9 mouse cellular contexts compared by ENCODE assay signal in the genomic region with DNA sequence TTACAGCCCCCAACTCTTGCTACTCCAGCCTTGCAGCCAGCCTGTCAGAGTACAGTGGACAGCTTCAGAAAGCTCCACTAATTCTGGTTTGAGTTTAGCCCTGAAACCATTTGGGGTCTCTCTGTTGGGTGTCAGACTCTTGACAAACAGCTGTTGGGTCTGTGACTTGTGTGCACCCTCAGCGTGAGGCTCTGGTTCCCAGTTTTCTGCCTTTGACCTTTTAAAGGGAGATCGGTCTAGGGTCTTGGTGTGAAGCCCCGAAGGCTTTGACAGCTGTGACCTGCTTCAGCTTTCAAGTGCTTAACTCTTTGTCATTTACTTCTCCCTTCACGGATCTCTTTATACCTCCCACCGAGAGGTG. TPM values are rescaled to one million over a fixed set of nuclear protein-coding genes. Genes with fewer than 3 reads are reported as not detected.
A peak's percentile ranks its signal among the peaks of the same experiment; 100 is the strongest.
DNase-seq lines count a peak whose midpoint lies in the region; ATAC-seq and TF ChIP-seq lines count a peak whose summit lies in the region.
"Had no signal": no experiment of that assay in that cellular context is flagged by ENCODE, and none has a peak within 500 bp of the region (broad histone marks: within the 10 kb centered on the region; RNA-seq: fewer than 3 reads in every experiment).

No protein-coding gene starts in this region.

- no peak for TF ChIP-seq POLR2A in bone marrow, adult 2 months (IDR thresholded peaks at IDR 0.05; ENCODE audit: borderline replicate concordance, control insufficient read depth, low read depth, low read length)

- H3K9me3 ChIP-seq in heart, embryonic 16.5 days (replicated peaks; ENCODE audit: control insufficient read depth, low read length): no peaks in the 10 kb centered on the region
- H3K9me3 ChIP-seq in hindbrain, embryonic 14.5 days (ENCODE audit: control insufficient read depth, low read length): no peaks in the 10 kb centered on the region
- no peaks in the 10 kb centered on the region for H3K9me3 ChIP-seq in midbrain, embryonic 15.5 days

- H3K36me3 ChIP-seq in heart, embryonic 16.5 days (ENCODE audit: control insufficient read depth, insufficient read depth): peaks cover 26% of the 10 kb centered on the region
- H3K36me3 ChIP-seq in hindbrain, embryonic 14.5 days (replicated peaks; ENCODE audit: control insufficient read depth, insufficient read depth): peaks cover 41% of the 10 kb centered on the region
- H3K36me3 ChIP-seq in midbrain, embryonic 15.5 days (replicated peaks): peaks cover 27% of the 10 kb centered on the region

- no peak for ATAC-seq in heart, embryonic 16.5 days (replicated peaks; ENCODE audit: extremely low read depth, insufficient read depth, low FRiP score)
- ATAC-seq in hindbrain, embryonic 14.5 days (ENCODE audit: low FRiP score): no peak
- no peak for ATAC-seq in midbrain, embryonic 15.5 days (replicated peaks)

- H3K27me3 ChIP-seq in heart, embryonic 16.5 days (ENCODE audit: control insufficient read depth, insufficient read depth, low read length): no peaks in the 10 kb centered on the region
- no peaks in the 10 kb centered on the region for H3K27me3 ChIP-seq in hindbrain, embryonic 14.5 days (ENCODE audit: control insufficient read depth, insufficient read depth, low read length)
- H3K27me3 ChIP-seq in midbrain, embryonic 15.5 days (replicated peaks): no peaks in the 10 kb centered on the region
- H3K27me3 ChIP-seq: Patski had no signal

- intact Hi-C loops in left cerebral cortex, postnatal 10 days (cut with DNase I): no loop called here

- peaks cover 11% of the 10 kb centered on the region for H3K4me1 ChIP-seq in heart, embryonic 16.5 days (ENCODE audit: control insufficient read depth, insufficient read depth, low read length)
- no peaks in the 10 kb centered on the region for H3K4me1 ChIP-seq in bone marrow, adult 2 months (ENCODE audit: control insufficient read depth, insufficient read depth, low read length)
- peaks cover 7% of the 10 kb centered on the region; the same call in 1 of the 2 replicates for H3K4me1 ChIP-seq in hindbrain, embryonic 14.5 days (replicated peaks; ENCODE audit: control insufficient read depth, insufficient read depth, low read length)
- H3K4me1 ChIP-seq in midbrain, embryonic 15.5 days: peaks cover 19% of the 10 kb centered on the region

- H3K27ac ChIP-seq in heart, embryonic 16.5 days (ENCODE audit: low read length): peak overlapping the region; percentile 96
- H3K27ac ChIP-seq in bone marrow, adult 2 months (ENCODE audit: control insufficient read depth, insufficient read depth, low read depth, low read length, poor library complexity): no peak overlapping the region
- peak overlapping the region; percentile 98 for H3K27ac ChIP-seq in hindbrain, embryonic 14.5 days
- peak overlapping the region; percentile 96 for H3K27ac ChIP-seq in midbrain, embryonic 15.5 days

- peak overlapping the region; percentile 73 for H3K4me3 ChIP-seq in heart, embryonic 16.5 days (ENCODE audit: low read length)
- peak overlapping the region; percentile 41 for H3K4me3 ChIP-seq in bone marrow, adult 2 months (replicated peaks; ENCODE audit: control insufficient read depth, low read depth, low read length)
- peak overlapping the region; percentile 89 for H3K4me3 ChIP-seq in hindbrain, embryonic 14.5 days (replicated peaks; ENCODE audit: low read length)
- H3K4me3 ChIP-seq in midbrain, embryonic 15.5 days: peak overlapping the region; percentile 62

- whole genome bisulfite sequencing in heart, embryonic 16.5 days: 6% methylated on average over 5 of the region's 5 CpGs
- 9% methylated on average over 5 of the region's 5 CpGs for whole genome bisulfite sequencing in bone marrow, adult 2 months
- 1% methylated on average over 5 of the region's 5 CpGs for WGBS in hindbrain, embryonic 14.5 days
- 0% methylated on average over 5 of the region's 5 CpGs for WGBS in midbrain, embryonic 15.5 days

- H3K4me2 ChIP-seq in heart, embryonic 16.5 days (ENCODE audit: low read depth, low read length): peak overlapping the region; percentile 84
- H3K4me2 ChIP-seq in hindbrain, embryonic 14.5 days (replicated peaks): peak overlapping the region; percentile 76
- peak overlapping the region; percentile 78 for H3K4me2 ChIP-seq in midbrain, embryonic 15.5 days

- TF ChIP-seq CTCF in bone marrow, adult 2 months (IDR thresholded peaks at IDR 0.05; ENCODE audit: control insufficient read depth, insufficient read depth, low read length): no peak

- DNase-seq in heart, adult 8-10 months (ENCODE audit: low spot score): no peak
- no peak for DNase-seq in hindbrain, embryonic 14.5 days (ENCODE audit: low spot score)
- DNase-seq in thymus, postnatal 4 days: no peak
- DNase-seq in left cerebral cortex, postnatal 10 days (ENCODE audit: extremely low spot score in 1 of 2, low spot score in 2 of 2): no peak
- DNase-seq in spleen, postnatal 4 days (ENCODE audit: low spot score in 2 of 2): no peak

- H3K9ac ChIP-seq in heart, embryonic 16.5 days (ENCODE audit: low read length): peak overlapping the region; percentile 91
- H3K9ac ChIP-seq in hindbrain, embryonic 14.5 days: peak overlapping the region; percentile 98
- H3K9ac ChIP-seq in midbrain, embryonic 15.5 days: peak overlapping the region; percentile 87

RNA-seq across cellular contexts. Expression of gene Smarcc2, which starts 1.2 kb away (rescaled TPM):
- polyA plus RNA-seq in heart, embryonic 16.5 days (2015; fragmentation: Nextera tagmentation; extraction: Ambion mirVana): 54.9 and 57.5 TPM in 2 replicates
- total RNA-seq in heart, adult 8-10 months (2022): 10 to 100 TPM; 76.2 to 83.2 (median 79.1) TPM
- polyA plus RNA-seq in bone marrow, adult 2 months (2011; ENCODE audit: insufficient read depth, insufficient read length, low replicate concordance, missing spikeins): 45.0 and 74.4 TPM in 2 replicates
- 184 and 191 TPM in 2 replicates for polyA plus RNA-seq in hindbrain, embryonic 14.5 days (2014; fragmentation: Nextera tagmentation; extraction: Ambion mirVana)
- 201 and 209 TPM in 2 replicates for polyA plus RNA-seq in midbrain, embryonic 15.5 days (2015; fragmentation: Nextera tagmentation; extraction: Ambion mirVana)
- 100 to 1,000 TPM; 204 to 226 TPM for total RNA-seq in left cerebral cortex, postnatal 10 days (2021)

RNA-seq across cellular contexts. Expression of gene Myl6, which starts 33.7 kb away (rescaled TPM):
- polyA plus RNA-seq in heart, embryonic 16.5 days (2015; fragmentation: Nextera tagmentation; extraction: Ambion mirVana): 945 and 1,125 TPM in 2 replicates
- total RNA-seq in heart, adult 8-10 months (2022): 100 to 1,000 TPM; 202 to 251 (median 236) TPM
- 1,368 and 2,050 TPM in 2 replicates for polyA plus RNA-seq in bone marrow, adult 2 months (2011; ENCODE audit: insufficient read depth, insufficient read length, low replicate concordance, missing spikeins)
- 825 and 884 TPM in 2 replicates for polyA plus RNA-seq in hindbrain, embryonic 14.5 days (2014; fragmentation: Nextera tagmentation; extraction: Ambion mirVana)
- 892 and 955 TPM in 2 replicates for polyA plus RNA-seq in midbrain, embryonic 15.5 days (2015; fragmentation: Nextera tagmentation; extraction: Ambion mirVana)
- 100 to 1,000 TPM; 602 to 610 TPM for total RNA-seq in left cerebral cortex, postnatal 10 days (2021)

RNA-seq across cellular contexts. Expression of gene Myl6b, which starts 38.2 kb away (rescaled TPM):
- polyA plus RNA-seq in heart, embryonic 16.5 days (2015; fragmentation: Nextera tagmentation; extraction: Ambion mirVana): 4.2 and 4.4 TPM in 2 replicates
- total RNA-seq in heart, adult 8-10 months (2022): 1 to 10 TPM; 3.2 to 4.1 (median 3.4) TPM
- 0.79 and 2.4 TPM in 2 replicates for polyA plus RNA-seq in bone marrow, adult 2 months (2011; ENCODE audit: insufficient read depth, insufficient read length, low replicate concordance, missing spikeins)
- polyA plus RNA-seq in hindbrain, embryonic 14.5 days (2014; fragmentation: Nextera tagmentation; extraction: Ambion mirVana): 5.8 and 6.1 TPM in 2 replicates
- 5.4 and 5.7 TPM in 2 replicates for polyA plus RNA-seq in midbrain, embryonic 15.5 days (2015; fragmentation: Nextera tagmentation; extraction: Ambion mirVana)
- 10 to 100 TPM; 30.9 to 34.1 TPM for total RNA-seq in left cerebral cortex, postnatal 10 days (2021)

RNA-seq across cellular contexts. Expression of gene Rnf41, which starts 48.8 kb away (rescaled TPM):
- 29.9 and 31.7 TPM in 2 replicates for polyA plus RNA-seq in heart, embryonic 16.5 days (2015; fragmentation: Nextera tagmentation; extraction: Ambion mirVana)
- 10 to 100 TPM; 16.2 to 17.6 (median 16.7) TPM for total RNA-seq in heart, adult 8-10 months (2022)
- polyA plus RNA-seq in bone marrow, adult 2 months (2011; ENCODE audit: insufficient read depth, insufficient read length, low replicate concordance, missing spikeins): 8.5 and 17.3 TPM in 2 replicates
- polyA plus RNA-seq in hindbrain, embryonic 14.5 days (2014; fragmentation: Nextera tagmentation; extraction: Ambion mirVana): 70.9 and 83.7 TPM in 2 replicates
- 105 and 107 TPM in 2 replicates for polyA plus RNA-seq in midbrain, embryonic 15.5 days (2015; fragmentation: Nextera tagmentation; extraction: Ambion mirVana)
- 10 to 100 TPM; 79.3 to 81.6 TPM for total RNA-seq in left cerebral cortex, postnatal 10 days (2021)

RNA-seq across cellular contexts. Expression of gene Nabp2, which starts 49.0 kb away (rescaled TPM):
- polyA plus RNA-seq in heart, embryonic 16.5 days (2015; fragmentation: Nextera tagmentation; extraction: Ambion mirVana): 55.9 and 60.4 TPM in 2 replicates
- 10 to 100 TPM; 44.8 to 50.8 (median 45.2) TPM for total RNA-seq in heart, adult 8-10 months (2022)
- polyA plus RNA-seq in bone marrow, adult 2 months (2011; ENCODE audit: insufficient read depth, insufficient read length, low replicate concordance, missing spikeins): 26.4 and 40.0 TPM in 2 replicates
- 134 and 140 TPM in 2 replicates for polyA plus RNA-seq in hindbrain, embryonic 14.5 days (2014; fragmentation: Nextera tagmentation; extraction: Ambion mirVana)
- 146 and 147 TPM in 2 replicates for polyA plus RNA-seq in midbrain, embryonic 15.5 days (2015; fragmentation: Nextera tagmentation; extraction: Ambion mirVana)
- 10 to 100 TPM; 88.5 to 93.8 TPM for total RNA-seq in left cerebral cortex, postnatal 10 days (2021)
